Mouse (Mus musculus) neural tube, embryonic 14.5 days (tissue): Measurements from ENCODE around the gene Kcnc2. TPM values are rescaled to one million over a fixed set of nuclear protein-coding genes. Genes with fewer than 3 reads are reported as not detected.

Experiments
- ATAC-seq: fragments of 200-750 bp; cut with Nextera tagmentation; 2 replicates; pipeline ENCODE4 v1.8.0; 2017; ENCODE audit warnings: low read depth, mild to moderate bottlenecking, moderate TSS enrichment, moderate library complexity
- H3K27ac ChIP-seq: fragments of 300-500 bp; sonication (generic); 2 replicates; pipeline ENCODE4 v1.5.1; 2014; ENCODE audit warnings: low read depth, mild to moderate bottlenecking, control low read depth, low read length, moderate library complexity, mixed read lengths
- H3K27me3 ChIP-seq: fragments of 300-500 bp; sonication (generic); 2 replicates; pipeline ENCODE4 v1.6.1; 2014; ENCODE audit warnings: low read length; ENCODE audit not compliant: control insufficient read depth, insufficient read depth
- H3K36me3 ChIP-seq: fragments of 300-500 bp; sonication (generic); 2 replicates; pipeline ENCODE4 v1.6.1; 2014; ENCODE audit warnings: low read length, mixed read lengths; ENCODE audit not compliant: control insufficient read depth, insufficient read depth
- H3K4me1 ChIP-seq: fragments of 300-500 bp; sonication (generic); 2 replicates; pipeline ENCODE4 v1.6.1; 2014; ENCODE audit warnings: low read length; ENCODE audit not compliant: control insufficient read depth, insufficient read depth
- H3K4me2 ChIP-seq: fragments of 300-500 bp; sonication (generic); 2 replicates; pipeline ENCODE4 v1.6.1; 2014; ENCODE audit warnings: mild to moderate bottlenecking, low read depth, low read length, control low read depth
- H3K4me3 ChIP-seq: fragments of 300-500 bp; sonication (generic); 2 replicates; pipeline ENCODE4 v1.5.1; 2014; ENCODE audit warnings: low read depth, low read length, control low read depth, mixed read lengths
- H3K9ac ChIP-seq: fragments of 300-500 bp; sonication (generic); replicated peaks from 2 replicates; pipeline ENCODE4 v1.6.1; 2014; ENCODE audit warnings: low read depth, mild to moderate bottlenecking, control low read depth, low read length, mixed read lengths
- H3K9me3 ChIP-seq: fragments of 300-500 bp; sonication (generic); 2 replicates; pipeline ENCODE4 v1.6.1; 2016; ENCODE audit warnings: low read length; ENCODE audit not compliant: control insufficient read depth
- WGBS: fragments of 180-500 bp; shearing (Covaris S2); extraction: QIAGEN DNeasy Blood & Tissue Kit; methylation state at CpG from one replicate; pipeline ENCODE4 v1.1.7; 2014; 5-methylcytosine and 5-hydroxymethylcytosine counted together
- polyA plus RNA-seq: library from polyadenylated mRNA; unstranded; fragments of >200 nt; fragmentation: Nextera tagmentation; extraction: Ambion mirVana; gene quantifications from 2 replicates; pipeline ENCODE4 v1.2.1, GENCODE M21; 2014

Gene Kcnc2
- polyA plus RNA-seq, 1 experiment from 2014 or later = 16.5 TPM

- Histone ChIP-seq H3K27ac (no peak overlapping the region), H3K4me3 (peak overlapping the region; percentile 60), H3K36me3 (no peaks in the 10 kb centered on the region), H3K9me3 (no peaks in the 10 kb centered on the region), H3K9ac (peak overlapping the region; percentile 68), H3K4me1 (peaks cover 4% of the 10 kb centered on the region; the same call in 1 of the 2 replicates), H3K4me2 (peak overlapping the region; percentile 98), H3K27me3 (peaks cover 7% of the 10 kb centered on the region)
- 1% methylated on average over 42 of the region's 43 CpGs for WGBS
- peak; percentile 83 for ATAC-seq
These were observed 761 bp upstream of the Kcnc2 start for GRCm38 (mm10) chr10:112269939-112270781.

GRCm38 (mm10) chr10:112271803-112272165 is 863 bp downstream of the Kcnc2 start:
- H3K9ac ChIP-seq = peak overlapping the region; percentile 55
- peak; percentile 41; the same call in 1 of the 2 replicates for ATAC-seq
- H3K27ac ChIP-seq = no peak overlapping the region
- no peaks in the 10 kb centered on the region for H3K36me3 ChIP-seq
- H3K4me2 ChIP-seq = peak overlapping the region; percentile 98
- H3K4me1 ChIP-seq = peaks cover 4% of the 10 kb centered on the region; the same call in 1 of the 2 replicates
- peak overlapping the region; percentile 60 for H3K4me3 ChIP-seq
- H3K27me3 ChIP-seq = peaks cover 7% of the 10 kb centered on the region
- WGBS = under 1% methylated on average over 36 of the region's 36 CpGs
- no peaks in the 10 kb centered on the region for H3K9me3 ChIP-seq

DNA sequence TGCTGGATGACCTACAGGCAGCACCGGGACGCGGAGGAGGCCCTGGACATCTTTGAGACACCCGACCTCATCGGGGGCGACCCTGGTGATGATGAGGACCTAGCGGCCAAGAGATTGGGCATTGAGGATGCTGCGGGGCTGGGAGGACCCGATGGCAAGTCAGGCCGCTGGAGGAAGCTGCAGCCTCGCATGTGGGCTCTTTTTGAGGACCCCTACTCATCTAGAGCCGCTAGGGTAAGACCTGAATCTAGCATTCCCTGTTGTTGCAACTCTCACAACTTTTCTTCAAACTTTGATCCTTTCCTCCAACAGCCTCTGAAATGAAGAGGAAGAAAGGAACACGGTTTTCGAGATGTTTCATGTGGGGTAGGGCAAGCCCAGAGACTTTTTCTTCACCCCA is 1.2 kb downstream of the Kcnc2 start:
- peaks cover 4% of the 10 kb centered on the region; the same call in 1 of the 2 replicates for H3K4me1 ChIP-seq
- peak overlapping the region; percentile 98 for H3K4me2 ChIP-seq
- no peak for ATAC-seq
- no peak overlapping the region for H3K27ac ChIP-seq
- peaks cover 7% of the 10 kb centered on the region for H3K27me3 ChIP-seq
- 15% methylated on average over 14 of the region's 14 CpGs for WGBS
- peak overlapping the region; percentile 60 for H3K4me3 ChIP-seq
- peak overlapping the region; percentile 55 for H3K9ac ChIP-seq
- no peaks in the 10 kb centered on the region for H3K9me3 ChIP-seq
- H3K36me3 ChIP-seq = no peaks in the 10 kb centered on the region

DNA sequence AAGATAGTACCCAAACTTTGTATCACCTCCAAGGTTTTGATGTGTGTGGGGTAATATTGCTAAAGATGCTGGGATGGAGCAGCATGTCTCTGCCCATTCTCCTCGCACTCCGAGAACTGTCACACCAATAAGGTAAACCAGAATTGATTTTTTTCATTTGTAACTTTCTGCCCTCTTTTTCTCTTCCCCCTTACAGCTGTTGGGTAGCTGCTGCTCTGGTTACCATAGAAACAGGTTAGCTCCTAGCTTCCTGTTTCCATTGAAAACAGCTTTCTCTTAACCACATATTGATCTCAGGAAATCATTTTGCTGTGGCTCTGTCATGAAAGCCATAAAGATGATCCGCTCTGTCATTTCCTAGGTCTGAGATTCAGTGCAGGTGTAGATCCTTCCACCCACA is 7.1 kb downstream of the Kcnc2 start:
- Histone ChIP-seq H3K36me3 (no peaks in the 10 kb centered on the region), H3K9me3 (no peaks in the 10 kb centered on the region), H3K4me3 (no peak overlapping the region), H3K4me1 (no peaks in the 10 kb centered on the region), H3K27me3 (no peaks in the 10 kb centered on the region), H3K9ac (no peak overlapping the region), H3K4me2 (no peak overlapping the region), H3K27ac (no peak overlapping the region)
- no peak for ATAC-seq
- WGBS = 80% methylated on average over 3 of the region's 3 CpGs

DNA sequence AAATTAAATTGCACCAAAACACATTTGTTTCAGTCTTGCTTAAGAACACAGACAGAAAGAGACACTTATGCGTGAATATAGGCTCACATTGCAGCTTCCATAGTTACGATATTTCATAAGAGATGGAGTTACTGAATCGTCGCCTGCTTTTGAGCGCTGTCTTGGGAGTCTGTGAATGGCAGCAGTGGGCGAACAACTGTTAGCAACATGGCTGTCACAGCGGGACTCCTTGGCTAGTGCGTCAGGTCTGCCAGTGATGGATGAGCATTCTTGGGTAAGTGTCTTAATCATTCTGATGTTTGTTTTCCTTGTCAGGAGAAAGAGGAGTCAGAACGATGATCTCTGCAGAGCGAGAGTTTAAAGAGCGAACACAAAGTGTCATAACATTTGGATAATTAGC is 44.2 kb downstream of the Kcnc2 start:
- Histone ChIP-seq H3K9ac (no peak overlapping the region; the same call in 1 of the 2 replicates), H3K9me3 (no peaks in the 10 kb centered on the region)

DNA sequence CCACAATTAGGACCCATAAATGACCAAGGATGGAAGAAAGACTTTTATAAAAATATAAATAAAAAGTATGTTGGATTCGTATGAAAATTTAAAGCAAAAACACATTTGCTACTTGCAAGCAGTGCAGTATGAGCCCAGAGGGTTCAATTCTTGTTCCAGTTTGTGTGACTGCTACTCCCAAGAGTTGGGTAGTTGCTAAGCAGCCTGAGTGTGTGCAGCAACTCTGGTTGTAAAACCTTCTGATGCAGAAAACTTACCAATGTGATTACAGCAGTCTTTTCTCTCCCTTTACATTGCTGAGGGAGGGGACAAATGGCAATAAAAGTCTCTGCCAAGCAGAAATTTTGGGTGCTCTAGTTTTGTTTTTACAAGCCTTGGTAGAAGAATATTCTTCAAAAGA is 46.9 kb downstream of the Kcnc2 start:
- peak; percentile 84; the same call in 1 of the 2 replicates for ATAC-seq
- Histone ChIP-seq H3K36me3 (no peaks in the 10 kb centered on the region), H3K9ac (no peak overlapping the region), H3K4me2 (no peak overlapping the region), H3K4me3 (no peak overlapping the region), H3K27ac (no peak overlapping the region), H3K9me3 (no peaks in the 10 kb centered on the region), H3K27me3 (no peaks in the 10 kb centered on the region), H3K4me1 (no peaks in the 10 kb centered on the region)
- WGBS = 47% methylated on average over 1 of the region's 1 CpGs

More for the DNA sequence above, 44.2 kb downstream of the Kcnc2 start:
- Histone ChIP-seq H3K27ac (peak overlapping the region; percentile 52; the same call in 1 of the 2 replicates), H3K27me3 (no peaks in the 10 kb centered on the region), H3K4me2 (peak overlapping the region; percentile 41), H3K4me1 (no peaks in the 10 kb centered on the region), H3K4me3 (peak overlapping the region; percentile 20), H3K36me3 (no peaks in the 10 kb centered on the region)
- peak; percentile 48; the same call in 1 of the 2 replicates for ATAC-seq
- WGBS = 17% methylated on average over 11 of the region's 11 CpGs

DNA sequence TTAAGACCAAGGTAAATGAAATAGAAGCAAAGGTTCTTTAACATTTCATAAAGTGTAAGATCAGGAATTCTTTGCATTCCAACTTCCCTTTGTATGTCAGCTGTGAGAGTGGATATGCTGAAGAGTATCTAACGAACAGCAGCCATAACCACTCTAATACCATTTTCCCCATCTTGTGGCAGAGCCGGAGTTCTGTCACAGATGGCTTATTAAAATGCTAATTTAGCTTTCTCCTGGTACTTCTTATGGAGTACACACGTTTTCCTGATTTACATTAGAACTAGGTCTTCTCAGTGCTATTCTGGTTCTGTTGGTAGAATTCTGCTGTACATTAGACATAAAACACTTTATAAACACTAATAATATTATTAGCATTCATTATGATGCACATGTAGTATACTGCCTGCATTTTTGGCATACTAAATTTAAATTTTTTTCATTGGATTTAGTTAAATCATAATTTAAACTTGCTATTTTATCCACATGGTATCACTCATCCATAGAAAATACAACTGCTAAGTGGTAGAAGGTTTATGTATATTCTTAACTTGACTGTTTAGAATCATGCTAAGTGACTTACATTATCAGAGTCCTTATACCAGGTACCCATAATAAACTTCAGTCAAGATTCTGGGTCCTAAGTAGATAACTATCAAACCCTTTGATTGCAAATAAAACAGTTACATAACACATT is 86.9 kb downstream of the Kcnc2 start:
- Histone ChIP-seq H3K27me3 (no peaks in the 10 kb centered on the region), H3K4me1 (no peaks in the 10 kb centered on the region), H3K27ac (no peak overlapping the region; the same call in 1 of the 2 replicates), H3K4me3 (no peak overlapping the region), H3K4me2 (no peak overlapping the region), H3K9ac (no peak overlapping the region), H3K9me3 (no peaks in the 10 kb centered on the region), H3K36me3 (no peaks in the 10 kb centered on the region)
- peak; percentile 57; the same call in 1 of the 2 replicates for ATAC-seq
- WGBS = 25% methylated on average over 3 of the region's 3 CpGs

DNA sequence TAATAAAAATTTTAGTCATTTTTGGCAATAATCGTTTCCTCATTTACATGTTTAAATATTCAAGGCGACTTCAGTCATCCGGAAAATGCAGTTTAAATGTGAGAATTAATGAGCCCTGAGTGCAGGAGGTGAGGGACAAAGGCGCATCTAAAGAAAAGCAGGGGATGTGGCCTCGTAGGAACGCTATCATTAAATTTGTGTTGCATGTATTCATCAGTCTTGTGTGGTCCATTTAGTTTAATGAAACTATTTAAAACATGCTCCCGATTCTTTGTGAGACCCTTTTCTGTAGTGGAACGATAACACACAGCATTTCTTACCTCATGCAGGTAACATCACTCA is 87.4 kb downstream of the Kcnc2 start:
- H3K36me3 ChIP-seq = no peaks in the 10 kb centered on the region
- no peak overlapping the region for H3K27ac ChIP-seq
- H3K4me3 ChIP-seq = no peak overlapping the region
- H3K4me1 ChIP-seq = no peaks in the 10 kb centered on the region
- 33% methylated on average over 8 of the region's 8 CpGs for WGBS
- no peak overlapping the region for H3K9ac ChIP-seq
- no peaks in the 10 kb centered on the region for H3K9me3 ChIP-seq
- no peaks in the 10 kb centered on the region for H3K27me3 ChIP-seq
- H3K4me2 ChIP-seq = no peak overlapping the region
- ATAC-seq = peak; percentile 65

GRCm38 (mm10) chr10:112360704-112361103 is 89.8 kb downstream of the Kcnc2 start:
- Histone ChIP-seq H3K36me3 (no peaks in the 10 kb centered on the region), H3K27me3 (no peaks in the 10 kb centered on the region), H3K4me2 (no peak overlapping the region), H3K9ac (no peak overlapping the region), H3K9me3 (no peaks in the 10 kb centered on the region), H3K27ac (no peak overlapping the region), H3K4me1 (no peaks in the 10 kb centered on the region), H3K4me3 (no peak overlapping the region)
- peak; percentile 22; the same call in 1 of the 2 replicates for ATAC-seq
- WGBS = 64% methylated on average over 5 of the region's 5 CpGs
